Mouse (Mus musculus): ENCODE measurements at regions not wholly inside any gene's neighbourhood (a gene's known extent, or its start where the extent isn't known, plus 50 kb on each side); places are given as distances from the start of the nearest gene placed in this dataset.

DNA sequence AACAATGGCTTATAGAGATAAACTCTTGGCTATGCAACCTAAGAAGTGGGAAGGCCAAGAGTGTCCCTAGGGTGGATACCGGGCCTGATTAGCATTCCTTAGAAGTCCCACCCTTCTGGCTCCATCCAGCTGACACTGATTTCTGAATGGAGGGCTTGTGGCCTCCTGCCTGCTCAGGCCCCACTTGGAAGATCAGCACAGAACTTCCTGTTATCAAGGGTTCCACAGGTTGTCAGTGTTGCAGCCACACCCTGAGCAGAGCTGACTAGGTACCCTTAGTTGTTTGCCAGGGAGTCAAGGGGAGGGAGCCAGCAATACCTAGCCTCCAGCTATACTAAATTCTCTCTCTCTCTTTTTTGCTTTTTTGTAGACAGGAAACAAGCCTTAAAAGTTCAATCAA, 164.1 kb upstream of the Olig3 start:
- TF ChIP-seq EP300 (IDR thresholded peaks at IDR 0.05; ENCODE audit: low read depth): no peak
- no peak for TF ChIP-seq CTCF (IDR thresholded peaks at IDR 0.05; ENCODE audit: low read depth)
- Histone ChIP-seq H3K4me3 (ENCODE audit: insufficient read depth in 1 of 2, low read depth in 2 of 2, low read length in 2 of 2) (no peak overlapping the region), H3K9me3 (ENCODE audit: control insufficient read depth, low read length) (no peaks in the 10 kb centered on the region), H3K27me3 (ENCODE audit: control insufficient read depth, insufficient read depth, low read length) (no peaks in the 10 kb centered on the region), H3K4me2 (ENCODE audit: low read depth) (no peak overlapping the region), H3K9ac (replicated peaks) (no peak overlapping the region), H3K27ac (no peak overlapping the region), H3K36me3 (replicated peaks; ENCODE audit: control insufficient read depth, insufficient read depth, low read depth) (no peaks in the 10 kb centered on the region), H3K4me1 (replicated peaks; ENCODE audit: control insufficient read depth in 2 of 2, insufficient read depth in 2 of 2, low read length in 1 of 2) (peaks cover 0 to 2% of the 10 kb centered on the region in 2 experiments; a peak in 1 of 4 replicates)
- ATAC-seq (ENCODE audit: insufficient read depth) (no peak), DNase-seq (ENCODE audit: low read depth in 3 of 3, low spot score in 3 of 3) (no peak)
- 36% methylated on average over 1 of the region's 1 CpGs for WGBS (ENCODE audit: insufficient replicate concordance)

- Histone ChIP-seq H3K27me3 (ENCODE audit: control insufficient read depth, insufficient read depth, low read length) (no peaks in the 10 kb centered on the region), H3K4me3 (ENCODE audit: insufficient read depth in 1 of 2, low read depth in 2 of 2, low read length in 2 of 2) (no peak overlapping the region), H3K36me3 (replicated peaks; ENCODE audit: control insufficient read depth, insufficient read depth, low read depth) (no peaks in the 10 kb centered on the region), H3K27ac (no peak overlapping the region), H3K4me1 (replicated peaks; ENCODE audit: control insufficient read depth in 2 of 2, insufficient read depth in 2 of 2, low read length in 1 of 2) (peaks cover 0 to 7% of the 10 kb centered on the region in 2 experiments; a peak in 2 of 4 replicates), H3K9me3 (ENCODE audit: control insufficient read depth, low read length) (no peaks in the 10 kb centered on the region), H3K9ac (replicated peaks) (no peak overlapping the region), H3K4me2 (ENCODE audit: low read depth) (no peak overlapping the region)
- DNase-seq (ENCODE audit: low read depth in 3 of 3, low spot score in 3 of 3): no peak
- WGBS (ENCODE audit: insufficient replicate concordance): 28% methylated on average over 13 of the region's 13 CpGs
- no peak for ATAC-seq (ENCODE audit: insufficient read depth)
- TF ChIP-seq CTCF (IDR thresholded peaks at IDR 0.05; ENCODE audit: low read depth) (no peak), EP300 (IDR thresholded peaks at IDR 0.05; ENCODE audit: low read depth) (no peak)
Observed at GRCm38 (mm10) chr10:19188082-19188742, 168.1 kb upstream of the Olig3 start.

GRCm38 (mm10) chr10:19187716-19188081, 168.6 kb upstream of the Olig3 start:
- H3K4me3 ChIP-seq (ENCODE audit: insufficient read depth in 1 of 2, low read depth in 2 of 2, low read length in 2 of 2): no peak overlapping the region
- no peak for ATAC-seq (ENCODE audit: insufficient read depth)

DNA sequence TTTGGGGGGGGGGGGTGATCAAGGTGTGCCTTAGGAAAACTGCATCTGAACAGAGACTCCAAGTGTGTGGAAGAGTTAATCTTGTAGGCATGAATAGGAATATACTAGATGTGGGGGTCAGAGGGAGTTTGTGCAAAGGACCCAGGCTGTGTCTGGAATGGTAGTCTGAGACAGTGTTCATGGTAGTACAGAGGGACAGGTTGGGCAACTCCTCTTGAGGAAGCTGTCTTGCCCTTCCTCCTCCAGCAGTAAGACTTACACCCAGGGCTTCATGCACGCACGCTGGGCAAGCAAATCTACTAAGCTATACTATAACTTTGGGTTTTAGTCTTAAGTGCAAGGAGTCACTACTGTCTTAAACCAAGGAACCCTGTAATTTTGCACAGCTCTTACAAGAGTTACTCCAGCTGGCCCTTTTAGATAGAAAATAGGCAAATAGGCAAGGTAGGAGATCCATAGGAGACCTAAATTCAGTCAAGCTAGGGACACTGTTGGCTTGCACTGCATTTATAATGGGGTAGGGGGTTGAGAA, 169.2 kb upstream of the Olig3 start:
- H3K4me3 ChIP-seq (ENCODE audit: insufficient read depth in 1 of 2, low read depth in 2 of 2, low read length in 2 of 2): no peak overlapping the region

More at GRCm38 (mm10) chr10:19187716-19188081, 168.6 kb upstream of the Olig3 start:
- TF ChIP-seq CTCF (IDR thresholded peaks at IDR 0.05; ENCODE audit: low read depth) (no peak), EP300 (IDR thresholded peaks at IDR 0.05; ENCODE audit: low read depth) (no peak)
- Histone ChIP-seq H3K4me2 (ENCODE audit: low read depth) (no peak overlapping the region), H3K36me3 (replicated peaks; ENCODE audit: control insufficient read depth, insufficient read depth, low read depth) (no peaks in the 10 kb centered on the region), H3K27ac (no peak overlapping the region), H3K9me3 (ENCODE audit: control insufficient read depth, low read length) (no peaks in the 10 kb centered on the region), H3K27me3 (ENCODE audit: control insufficient read depth, insufficient read depth, low read length) (no peaks in the 10 kb centered on the region), H3K4me1 (replicated peaks; ENCODE audit: control insufficient read depth in 2 of 2, insufficient read depth in 2 of 2, low read length in 1 of 2) (peaks cover 0 to 7% of the 10 kb centered on the region in 2 experiments; a peak in 2 of 4 replicates), H3K9ac (replicated peaks) (no peak overlapping the region)
- DNase-seq (ENCODE audit: low read depth in 3 of 3, low spot score in 3 of 3): no peak
- 42% methylated on average over 4 of the region's 4 CpGs for WGBS (ENCODE audit: insufficient replicate concordance)

GRCm38 (mm10) chr10:19185790-19186581, 170.3 kb upstream of the Olig3 start:
- Histone ChIP-seq H3K27ac (no peak overlapping the region), H3K9me3 (ENCODE audit: control insufficient read depth, low read length) (no peaks in the 10 kb centered on the region), H3K4me2 (ENCODE audit: low read depth) (peak overlapping the region; percentile 59), H3K27me3 (ENCODE audit: control insufficient read depth, insufficient read depth, low read length) (no peaks in the 10 kb centered on the region), H3K36me3 (replicated peaks; ENCODE audit: control insufficient read depth, insufficient read depth, low read depth) (no peaks in the 10 kb centered on the region), H3K4me3 (ENCODE audit: insufficient read depth in 1 of 2, low read depth in 2 of 2, low read length in 2 of 2) (peak overlapping the region; percentile 33 to 69), H3K4me1 (replicated peaks; ENCODE audit: control insufficient read depth in 2 of 2, insufficient read depth in 2 of 2, low read length in 1 of 2) (peaks cover 0 to 5% of the 10 kb centered on the region in 2 experiments; a peak in 1 of 4 replicates), H3K9ac (replicated peaks) (no peak overlapping the region)
- no peak for TF ChIP-seq EP300 (IDR thresholded peaks at IDR 0.05; ENCODE audit: low read depth)
- TF ChIP-seq CTCF (IDR thresholded peaks at IDR 0.05; ENCODE audit: low read depth): peak; percentile 79
- DNase-seq (ENCODE audit: low read depth in 3 of 3, low spot score in 3 of 3): peak; percentile 28 to 36 (median 29)
- ATAC-seq (ENCODE audit: insufficient read depth): no peak
- 6% methylated on average over 18 of the region's 18 CpGs for WGBS (ENCODE audit: insufficient replicate concordance)

More for the DNA sequence above, 169.2 kb upstream of the Olig3 start:
- Histone ChIP-seq H3K4me1 (replicated peaks; ENCODE audit: control insufficient read depth in 2 of 2, insufficient read depth in 2 of 2, low read length in 1 of 2) (peaks cover 0 to 5% of the 10 kb centered on the region in 2 experiments; a peak in 2 of 4 replicates), H3K36me3 (replicated peaks; ENCODE audit: control insufficient read depth, insufficient read depth, low read depth) (no peaks in the 10 kb centered on the region), H3K9ac (replicated peaks) (no peak overlapping the region), H3K27ac (no peak overlapping the region), H3K9me3 (ENCODE audit: control insufficient read depth, low read length) (no peaks in the 10 kb centered on the region), H3K4me2 (ENCODE audit: low read depth) (no peak overlapping the region), H3K27me3 (ENCODE audit: control insufficient read depth, insufficient read depth, low read length) (no peaks in the 10 kb centered on the region)
- WGBS (ENCODE audit: insufficient replicate concordance): 64% methylated on average over 2 of the region's 2 CpGs
- no peak for DNase-seq (ENCODE audit: low read depth in 3 of 3, low spot score in 3 of 3)
- TF ChIP-seq CTCF (IDR thresholded peaks at IDR 0.05; ENCODE audit: low read depth) (no peak), EP300 (IDR thresholded peaks at IDR 0.05; ENCODE audit: low read depth) (no peak)
- ATAC-seq (ENCODE audit: insufficient read depth): no peak
